Mouse (Mus musculus) urinary bladder, postnatal 10 days (tissue): ENCODE results near the gene Rsph9.

Source experiments
- DNase-seq: peaks from one replicate; pipeline ENCODE4 v3.0.0; 2022; ENCODE audit warnings: low spot score

Gene Rsph9

DNA sequence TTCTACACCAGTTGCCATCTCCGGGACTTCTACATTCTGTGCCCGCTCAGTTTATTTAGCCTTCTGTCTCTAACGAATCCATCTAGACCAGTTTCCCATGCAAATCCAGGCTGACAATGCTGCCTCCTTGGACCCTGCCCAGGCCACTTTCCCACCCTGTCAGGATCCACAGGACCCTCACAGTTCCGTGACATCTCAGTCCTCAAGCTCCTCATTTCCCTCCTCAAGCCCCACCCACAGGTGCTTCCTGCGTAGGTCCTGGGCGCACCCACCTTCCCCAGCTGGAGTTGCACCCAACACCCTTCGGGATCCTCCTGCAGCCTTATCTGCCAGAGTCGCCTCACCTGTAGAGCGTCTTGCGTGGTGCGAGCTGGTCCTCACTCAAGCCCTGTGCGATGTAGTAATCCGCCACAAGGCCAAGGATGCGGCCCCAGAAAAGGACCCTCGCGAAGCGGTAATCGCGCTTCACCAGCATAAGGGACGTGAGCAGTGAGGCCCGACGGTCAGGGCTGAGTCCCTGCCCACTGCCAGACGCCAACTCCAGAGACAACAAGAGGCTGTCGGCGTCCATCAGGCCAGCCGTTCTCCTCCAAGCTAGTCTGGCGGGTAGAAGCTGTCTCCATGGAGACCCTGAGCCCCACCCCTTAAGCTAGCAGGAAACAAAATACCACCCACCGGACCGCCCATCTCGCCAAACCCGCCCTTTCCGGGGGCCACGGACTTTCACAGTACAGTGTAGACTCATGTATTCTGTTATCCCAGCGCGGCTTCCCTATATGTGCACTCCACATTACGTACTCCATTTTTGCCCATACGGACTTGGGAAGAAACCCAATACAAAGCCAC, at the start of gene Rsph9:
Gene Rsph9, minus strand, starts transcription at position 639 of the 846 bp plus-strand sequence.
- DNase-seq = peak; percentile 44

- no peak for DNase-seq
These were observed 44.8 kb upstream of the Rsph9 start for GRCm38 (mm10) chr17:46188829-46189228.

DNA sequence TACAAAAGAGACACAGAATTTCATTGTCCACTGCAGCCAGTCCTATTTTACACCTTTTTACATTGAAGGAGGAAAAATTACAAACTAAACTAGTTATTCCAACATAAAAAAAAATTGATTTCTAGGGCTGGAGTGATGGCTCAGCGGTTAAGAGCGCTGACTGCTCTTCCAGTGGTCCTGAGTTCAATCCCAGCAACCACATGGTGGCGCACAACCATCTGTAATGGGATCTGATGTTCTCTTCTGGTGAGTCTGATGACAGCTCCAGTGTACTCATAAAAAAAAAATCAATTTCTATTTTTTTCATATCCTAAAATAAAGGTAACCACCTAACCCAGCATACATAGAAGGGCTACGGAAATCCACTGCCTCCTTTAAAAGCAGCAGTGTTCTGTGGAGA, 38.3 kb upstream of the Rsph9 start:
- no peak for DNase-seq

- no peak for DNase-seq
These were observed 26.5 kb upstream of the Rsph9 start for GRCm38 (mm10) chr17:46170538-46170937.

DNA sequence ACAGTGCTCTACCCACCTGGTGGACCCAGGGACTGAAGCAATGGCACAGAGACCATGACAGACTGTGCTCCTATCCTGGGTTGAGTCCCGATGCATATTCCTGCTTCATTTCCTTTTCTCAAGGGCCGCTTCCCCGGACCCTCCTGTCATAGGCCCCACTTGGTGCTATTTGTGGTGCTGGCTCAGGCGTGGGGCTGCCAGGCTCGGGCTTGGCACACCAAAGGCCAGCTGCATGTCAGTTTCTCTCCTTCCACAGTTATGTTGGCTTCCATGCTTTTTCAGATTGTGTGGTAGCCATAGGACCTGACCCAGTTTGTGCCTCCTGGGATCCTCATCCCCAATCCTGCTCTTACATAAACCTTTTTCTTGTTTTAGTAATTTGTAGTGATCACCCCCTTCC, 24.8 kb upstream of the Rsph9 start:
- DNase-seq = no peak

- no peak for DNase-seq
These were observed 24.3 kb upstream of the Rsph9 start for GRCm38 (mm10) chr17:46168318-46168717.

DNA sequence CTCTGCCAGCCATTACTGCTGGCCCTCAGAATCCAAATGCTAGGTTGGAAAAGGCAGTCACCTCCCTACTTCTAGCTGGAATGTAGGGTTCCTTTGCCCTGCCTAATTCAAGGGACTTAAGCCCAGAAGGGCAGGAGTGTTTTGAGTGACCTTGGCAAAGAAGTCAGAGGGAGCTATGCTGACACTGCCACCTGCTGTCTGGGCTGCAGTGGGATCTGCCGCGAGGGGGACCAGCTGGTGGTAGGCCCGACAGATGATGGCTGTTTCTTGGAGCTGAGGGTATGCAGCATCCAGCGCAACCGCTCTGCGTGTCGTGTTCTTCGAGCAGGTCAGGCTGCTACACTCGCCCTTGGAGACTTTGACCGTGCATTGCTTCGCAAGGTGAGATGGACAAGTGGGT, 23.0 kb upstream of the Rsph9 start:
- no peak for DNase-seq

DNA sequence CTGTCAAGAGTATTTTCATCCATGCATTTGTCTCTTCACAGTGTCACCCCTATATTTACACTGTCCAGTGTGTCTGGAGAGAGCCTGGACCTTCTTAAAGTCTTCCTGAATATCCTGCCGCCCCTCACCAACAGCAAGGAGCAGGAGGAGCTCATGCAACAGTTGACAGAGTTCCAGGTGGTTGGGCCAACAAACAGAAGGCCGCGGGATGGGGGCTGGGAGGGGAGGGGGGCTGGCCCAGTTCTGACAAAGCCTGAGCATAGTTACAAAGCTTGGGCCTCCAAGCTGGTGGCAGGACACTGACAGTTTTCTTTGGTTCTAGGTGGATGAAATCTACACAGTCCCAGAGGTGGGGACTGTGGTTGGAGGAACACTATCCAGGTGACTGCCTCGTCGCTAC, 22.3 kb upstream of the Rsph9 start:
- no peak for DNase-seq

GRCm38 (mm10) chr17:46165460-46165859, 21.4 kb upstream of the Rsph9 start:
- no peak for DNase-seq

- DNase-seq = no peak
These were observed 20.8 kb upstream of the Rsph9 start for GRCm38 (mm10) chr17:46164791-46165190.

- DNase-seq = no peak
These were observed 20.3 kb upstream of the Rsph9 start for GRCm38 (mm10) chr17:46164301-46164700.

DNA sequence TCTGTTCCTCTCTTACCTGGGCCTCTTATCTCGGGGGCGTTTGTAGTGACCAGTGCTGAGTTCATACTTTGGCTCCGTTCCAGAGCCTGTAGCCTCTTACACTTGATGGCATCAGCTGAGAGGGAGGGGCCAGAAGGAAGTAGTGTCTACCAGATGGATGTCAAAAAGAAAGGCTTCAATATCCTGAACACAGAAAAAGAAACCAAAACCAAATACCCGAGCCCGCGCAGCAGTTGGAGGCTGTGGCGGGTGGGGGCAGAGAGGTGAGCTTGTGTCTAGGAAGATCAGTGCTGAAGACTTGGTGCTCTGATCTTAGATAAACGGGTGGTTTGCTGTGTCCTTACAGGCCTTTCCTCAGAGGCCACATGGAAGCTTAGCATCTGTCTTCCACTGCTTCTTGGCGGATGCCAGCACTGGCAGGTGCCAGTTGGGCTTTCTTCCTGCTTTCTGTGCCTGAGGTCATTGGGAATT, 19.0 kb upstream of the Rsph9 start:
- no peak for DNase-seq

DNA sequence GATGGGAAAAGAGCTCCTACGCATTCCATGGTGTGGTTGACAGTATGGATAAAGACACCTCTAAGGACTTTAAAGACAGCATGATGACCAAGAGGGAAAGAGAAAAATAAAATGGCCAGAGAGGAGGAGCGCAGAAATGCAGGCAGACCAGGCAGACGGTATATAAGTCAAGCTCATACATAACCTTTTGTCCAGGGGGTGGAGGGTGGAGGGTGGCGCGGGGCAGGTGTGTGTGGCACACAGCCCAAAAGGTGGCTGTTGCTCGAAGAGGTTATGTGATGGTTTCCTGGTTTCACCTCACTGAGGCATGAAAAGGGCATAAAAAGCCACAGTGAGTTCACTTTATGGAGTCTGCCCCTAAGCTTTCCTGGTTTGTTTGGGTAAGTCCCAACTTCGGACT, 18.5 kb upstream of the Rsph9 start:
- DNase-seq = no peak

- DNase-seq = no peak
These were observed 17.7 kb upstream of the Rsph9 start for GRCm38 (mm10) chr17:46161710-46162109.

DNA sequence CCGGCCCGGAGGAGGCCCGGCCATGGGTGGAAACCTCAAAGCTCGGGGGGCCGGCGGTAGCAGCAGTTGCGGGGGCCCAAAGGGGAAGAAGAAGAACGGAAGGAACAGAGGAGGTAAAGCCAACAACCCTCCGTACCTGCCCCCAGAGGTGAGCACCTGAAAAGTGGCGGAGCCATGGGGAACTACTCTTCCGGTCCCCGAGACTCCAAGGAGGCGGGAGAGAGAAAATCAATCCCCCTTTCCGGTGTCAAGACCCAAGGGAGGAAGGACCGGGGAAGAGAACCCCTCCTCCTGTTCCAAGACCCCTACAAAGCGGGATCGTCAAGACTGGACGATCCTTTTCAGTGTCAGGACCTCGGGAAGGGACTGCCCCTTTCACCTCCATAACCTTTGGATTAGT, 17.2 kb upstream of the Rsph9 start:
- DNase-seq = no peak

DNA sequence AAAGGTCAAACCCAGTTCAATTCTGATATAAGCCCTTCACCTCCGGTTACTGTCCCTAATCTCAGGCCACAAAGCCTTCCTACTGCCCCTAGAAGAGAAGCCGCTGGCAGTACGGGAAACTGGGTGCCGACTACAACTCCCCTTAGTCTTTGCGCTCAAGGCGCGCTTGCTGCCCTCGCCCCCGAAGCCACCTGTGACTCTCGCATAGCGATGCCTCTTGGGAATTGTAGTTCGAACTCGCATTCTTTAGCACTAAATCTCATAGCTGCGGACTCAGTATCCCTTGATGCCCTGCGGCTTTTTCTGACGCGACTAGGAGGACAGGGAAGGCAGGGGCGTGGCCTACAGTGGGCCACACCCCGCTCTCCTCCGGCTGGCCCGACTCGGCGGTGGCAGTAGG, 16.7 kb upstream of the Rsph9 start, which contains the start of gene Gtpbp2:
Gene Gtpbp2, plus strand, starts transcription at position 347 of the 400 bp plus-strand sequence.
- peak; percentile 65 for DNase-seq

DNA sequence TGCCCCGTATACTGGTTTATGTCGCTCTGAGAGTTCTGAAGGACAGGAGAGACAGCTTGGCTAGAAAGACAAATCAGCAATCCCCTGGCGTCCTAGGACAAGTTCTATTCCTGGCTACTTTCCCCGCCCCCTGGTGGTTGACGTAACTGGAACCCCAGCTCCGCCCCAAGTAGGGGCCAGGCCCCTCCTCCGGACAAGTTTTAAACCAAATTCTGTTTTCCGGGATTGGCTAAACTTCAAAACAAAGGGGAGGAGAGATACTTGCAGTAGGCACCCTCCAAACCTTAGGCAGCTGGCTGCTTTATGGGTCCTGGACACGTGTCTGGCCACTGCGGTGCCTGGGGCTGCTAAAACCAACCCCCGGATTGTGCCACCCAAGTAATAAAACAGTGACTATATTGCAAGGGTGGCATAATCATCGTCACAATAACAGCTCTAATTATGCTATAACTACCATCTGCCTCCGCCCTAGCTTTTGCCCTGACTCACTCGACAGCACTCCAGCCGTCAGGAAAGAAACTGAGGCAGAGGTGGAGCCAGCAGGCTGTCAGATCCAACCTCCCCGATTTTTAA, 16.2 kb upstream of the Rsph9 start:
- peak; percentile 69 for DNase-seq

DNA sequence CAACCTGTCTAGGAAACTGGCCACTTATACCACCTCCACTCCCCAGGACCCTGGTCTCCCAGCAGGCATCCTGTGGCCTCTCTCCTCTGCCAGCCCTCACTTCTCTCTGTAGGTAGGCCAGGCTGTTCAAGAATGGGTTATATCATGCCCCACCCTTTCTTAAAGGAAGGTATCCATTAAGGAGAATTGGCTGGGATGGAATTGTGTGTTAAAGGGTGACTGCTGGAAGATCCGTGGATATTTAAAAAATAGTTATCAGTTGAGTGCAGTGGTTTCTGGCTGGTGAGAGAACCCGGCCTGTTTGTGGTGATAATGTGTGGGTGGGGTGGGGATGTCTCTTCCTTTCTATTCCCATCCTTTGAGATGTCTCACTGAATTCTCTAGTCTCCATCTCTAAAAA, 15.2 kb upstream of the Rsph9 start:
- DNase-seq = no peak

DNA sequence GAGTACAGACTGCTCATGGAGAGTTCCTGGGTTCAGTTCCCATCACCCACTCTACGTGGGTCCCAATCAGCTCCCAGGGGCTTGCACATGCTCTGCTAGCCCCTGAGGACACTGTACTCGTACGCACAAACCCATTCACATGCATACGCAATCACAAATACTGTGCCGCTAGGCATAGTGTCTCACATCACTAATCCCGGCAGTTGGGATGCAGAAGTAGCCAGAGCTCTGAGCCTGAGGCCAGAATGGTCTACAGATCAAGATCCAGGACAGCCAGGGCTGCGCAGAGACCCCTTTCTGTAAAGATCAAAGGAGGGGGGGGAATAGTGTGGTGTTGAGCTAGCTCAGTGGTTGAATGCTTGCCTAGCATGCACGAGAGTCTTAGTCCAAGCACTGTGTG, 13.1 kb upstream of the Rsph9 start:
- no peak for DNase-seq

DNA sequence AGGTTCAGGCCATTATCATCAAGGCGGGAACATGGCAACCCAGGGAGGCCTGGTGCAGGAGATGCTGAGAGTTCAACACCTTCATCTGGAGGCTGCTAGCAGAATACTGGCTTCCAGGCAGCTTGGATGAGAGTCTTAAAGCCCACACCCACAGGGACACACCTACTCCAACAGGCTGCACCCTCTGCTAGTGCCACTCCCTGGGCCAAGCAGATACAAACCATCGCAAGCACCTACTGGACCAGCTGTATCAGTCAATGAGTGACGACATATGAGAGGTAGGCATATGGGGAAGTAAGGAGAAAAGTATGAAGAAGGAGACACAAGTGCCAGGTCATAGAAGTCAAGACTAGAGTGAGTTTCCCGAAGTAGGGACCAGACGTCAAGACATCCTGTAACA, 12.7 kb upstream of the Rsph9 start:
- no peak for DNase-seq

GRCm38 (mm10) chr17:46154336-46154735, 10.3 kb upstream of the Rsph9 start:
- no peak for DNase-seq

- DNase-seq = peak; percentile 43
These were observed 9.1 kb upstream of the Rsph9 start, which contains the start of gene Mad2l1bp for GRCm38 (mm10) chr17:46152847-46153782. Gene Mad2l1bp (minus strand): TSS chr17:46153553.
